Mouse (Mus musculus) ES-E14 (cell line): Measurements from ENCODE around the gene Spag9.

Source experiments
- CHD2 ChIP-seq: IDR thresholded peaks from 2 replicates; pipeline ENCODE4 v1.6.1; 2014; ENCODE audit warnings: mild to moderate bottlenecking, low read depth, low read length, inconsistent platforms
- HCFC1 ChIP-seq: IDR thresholded peaks from 2 replicates; pipeline ENCODE4 v1.6.1; 2012; ENCODE audit warnings: low read length, inconsistent platforms, borderline replicate concordance; ENCODE audit not compliant: insufficient read depth
- ZNF384 ChIP-seq: IDR thresholded peaks from 2 replicates; pipeline ENCODE4 v1.6.1; 2012; ENCODE audit warnings: low read depth, low read length, inconsistent platforms

DNA sequence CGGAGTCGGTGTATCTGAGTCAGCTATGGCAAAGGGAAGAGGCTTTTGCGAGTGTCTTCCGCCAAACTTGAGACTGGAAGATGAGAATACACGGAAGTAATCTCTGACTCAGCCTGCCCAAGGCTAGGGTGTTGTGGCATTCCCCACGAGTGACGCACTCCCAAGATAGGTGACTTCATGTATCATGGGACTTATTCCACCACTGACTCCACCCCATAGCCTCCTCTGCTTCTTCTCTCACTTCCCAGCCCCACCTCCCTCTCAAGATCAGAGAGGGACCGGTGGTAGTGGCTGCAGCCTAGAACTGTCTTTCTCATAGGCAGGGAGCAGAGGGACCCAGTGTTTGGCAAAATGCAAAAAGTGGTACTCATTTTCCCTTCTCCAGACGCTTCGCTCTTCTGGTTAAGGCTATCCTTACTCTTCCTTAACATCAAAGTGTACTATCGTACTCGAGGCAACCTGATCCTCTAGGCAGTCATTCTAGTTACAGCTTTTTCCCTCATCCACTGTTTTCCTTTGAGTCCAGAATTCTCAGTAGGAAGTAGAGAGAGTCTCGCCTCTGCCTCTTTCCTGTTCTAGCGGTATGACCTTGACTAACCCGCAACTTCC lies 676 bp upstream of the Spag9 start:
- TF ChIP-seq HCFC1, result no peak
- TF ChIP-seq CHD2, result no peak
- no peak for TF ChIP-seq ZNF384
